ENCODE assay signal across 8 mouse cellular contexts in genomic region chr2:25167481-25167880, GRCm38 (mm10). TPM values are rescaled to one million over a fixed set of nuclear protein-coding genes. Genes with fewer than 3 reads are reported as not detected.
DNase-seq lines count a peak whose midpoint lies in the region; ATAC-seq and TF ChIP-seq lines count a peak whose summit lies in the region.

No protein-coding gene starts in this region.

- 27% methylated on average over 4 of the region's 4 CpGs for WGBS in heart, embryonic 15.5 days
- WGBS in forebrain, embryonic 16.5 days, result 4% methylated on average over 4 of the region's 4 CpGs
- 28% methylated on average over 4 of the region's 4 CpGs for WGBS in liver, embryonic 16.5 days (ENCODE audit: insufficient replicate concordance)

- H3K27me3 ChIP-seq in heart, embryonic 15.5 days, result peaks cover 12% of the 10 kb centered on the region; the same call in 1 of the 2 replicates
- peaks cover 41% of the 10 kb centered on the region for H3K27me3 ChIP-seq in G1E (ENCODE audit: insufficient read depth, low read length)
- H3K27me3 ChIP-seq in forebrain, embryonic 16.5 days (replicated peaks; ENCODE audit: control insufficient read depth, insufficient read depth, low read length), result no peaks in the 10 kb centered on the region
- no peaks in the 10 kb centered on the region for H3K27me3 ChIP-seq in liver, embryonic 16.5 days (ENCODE audit: control insufficient read depth, insufficient read depth, low read depth, low read length)

- peak overlapping the region; percentile 77 for H3K27ac ChIP-seq in heart, embryonic 15.5 days
- peak overlapping the region; percentile 69 for H3K27ac ChIP-seq in forebrain, embryonic 16.5 days (ENCODE audit: low read length)
- peak overlapping the region; percentile 39; the same call in 1 of the 2 replicates for H3K27ac ChIP-seq in liver, embryonic 16.5 days (ENCODE audit: low read length)

- no peaks in the 10 kb centered on the region for H3K9me3 ChIP-seq in heart, embryonic 15.5 days (replicated peaks)
- H3K9me3 ChIP-seq in G1E (replicated peaks), result no peaks in the 10 kb centered on the region
- no peaks in the 10 kb centered on the region for H3K9me3 ChIP-seq in forebrain, embryonic 16.5 days (ENCODE audit: control insufficient read depth, low read length)
- no peaks in the 10 kb centered on the region for H3K9me3 ChIP-seq in liver, embryonic 16.5 days (replicated peaks; ENCODE audit: control insufficient read depth, low read length)

- H3K9ac ChIP-seq in heart, embryonic 15.5 days, result peak overlapping the region; percentile 58
- H3K9ac ChIP-seq in forebrain, embryonic 16.5 days (replicated peaks; ENCODE audit: low read depth, low read length), result peak overlapping the region; percentile 53
- peak overlapping the region; percentile 64 for H3K9ac ChIP-seq in liver, embryonic 16.5 days (ENCODE audit: low read depth, low read length)

- peak overlapping the region; percentile 51 for H3K4me3 ChIP-seq in heart, embryonic 15.5 days
- H3K4me3 ChIP-seq in G1E (ENCODE audit: low read depth, low read length), result peak overlapping the region; percentile 67; the same call in 1 of the 2 replicates
- peak overlapping the region; percentile 42 for H3K4me3 ChIP-seq in forebrain, embryonic 16.5 days (replicated peaks; ENCODE audit: low read length)
- peak overlapping the region; percentile 56 for H3K4me3 ChIP-seq in liver, embryonic 16.5 days (ENCODE audit: low read depth, low read length)

- H3K4me2 ChIP-seq in heart, embryonic 15.5 days, result peak overlapping the region; percentile 79
- peak overlapping the region; percentile 68 for H3K4me2 ChIP-seq in forebrain, embryonic 16.5 days (ENCODE audit: low read length)
- peak overlapping the region; percentile 80 for H3K4me2 ChIP-seq in liver, embryonic 16.5 days (ENCODE audit: low read depth, low read length)

- H3K4me1 ChIP-seq in heart, embryonic 15.5 days (replicated peaks), result peaks cover 52% of the 10 kb centered on the region
- peaks cover 45% of the 10 kb centered on the region for H3K4me1 ChIP-seq in G1E (ENCODE audit: insufficient read depth, low read depth, low read length)
- H3K4me1 ChIP-seq in forebrain, embryonic 16.5 days (replicated peaks; ENCODE audit: control insufficient read depth, insufficient read depth, low read length), result peaks cover 27% of the 10 kb centered on the region
- H3K4me1 ChIP-seq in liver, embryonic 16.5 days (ENCODE audit: control insufficient read depth, low read depth, low read length), result peaks cover 27% of the 10 kb centered on the region

- no peak for DNase-seq in heart, postnatal 4 days
- no peak for DNase-seq in G1E (ENCODE audit: low spot score)
- no peak for DNase-seq in layer of hippocampus, postnatal 10 days (ENCODE audit: low spot score in 2 of 2)
- no peak for DNase-seq in cerebellum, postnatal 36 days

- no peak for TF ChIP-seq CTCF in G1E (IDR thresholded peaks at IDR 0.05; ENCODE audit: low read depth, low read length)

- ATAC-seq in heart, embryonic 15.5 days (replicated peaks; ENCODE audit: insufficient number of reproducible peaks, insufficient read depth, low FRiP score, low read depth), result peak; percentile 7; the same call in 1 of the 2 replicates
- ATAC-seq in G1E (ENCODE audit: extremely low read depth, insufficient number of reproducible peaks, low FRiP score, poor library complexity, severe bottlenecking), result no peak
- peak; percentile 21 for ATAC-seq in forebrain, embryonic 16.5 days
- no peak for ATAC-seq in liver, embryonic 16.5 days (ENCODE audit: low read depth)
- no peak for ATAC-seq in megakaryocyte-erythroid progenitor cell, adult 5-6 weeks (replicated peaks; ENCODE audit: low FRiP score, low TSS enrichment, poor library complexity, severe bottlenecking)

- H3K36me3 ChIP-seq in heart, embryonic 15.5 days, result no peaks in the 10 kb centered on the region
- H3K36me3 ChIP-seq in G1E (replicated peaks), result no peaks in the 10 kb centered on the region
- no peaks in the 10 kb centered on the region for H3K36me3 ChIP-seq in forebrain, embryonic 16.5 days (ENCODE audit: control insufficient read depth, insufficient read depth)
- H3K36me3 ChIP-seq in liver, embryonic 16.5 days (ENCODE audit: control insufficient read depth, insufficient read depth), result no peaks in the 10 kb centered on the region

RNA-seq across cellular contexts. Expression of gene Nrarp, which starts 13.1 kb away (rescaled TPM):
- polyA plus RNA-seq in heart, embryonic 15.5 days (2015; fragmentation: Nextera tagmentation; extraction: Ambion mirVana), result 17.3 and 19.0 TPM in 2 replicates
- 10 to 100 TPM; 31.2 to 33.4 TPM for total RNA-seq in heart, postnatal 4 days (2021)
- total RNA-seq in G1E (2014; fragmentation: Nextera tagmentation) (not detected in 2 replicates), G1E (2017) (0.16 TPM in 1 of 2 replicates, not detected in the other)
- not detected in 2 replicates for polyA plus RNA-seq in G1E (2012)
- 15.8 and 22.0 TPM in 2 replicates for polyA plus RNA-seq in forebrain, embryonic 16.5 days (2015; fragmentation: Nextera tagmentation; extraction: Ambion mirVana)
- polyA plus RNA-seq in liver, embryonic 16.5 days (2015; fragmentation: Nextera tagmentation; extraction: Ambion mirVana), result 1.1 and 1.3 TPM in 2 replicates
- 10 to 100 TPM; 43.0 to 50.3 TPM for total RNA-seq in layer of hippocampus, postnatal 10 days (2021)
- 3.5 and 4.6 TPM in 2 replicates for total RNA-seq in megakaryocyte-erythroid progenitor cell, adult 5-6 weeks (2014; fragmentation: Nextera tagmentation)
- 1.3 and 2.4 TPM in 2 replicates for total RNA-seq in megakaryocyte-erythroid progenitor cell, adult 5-6 weeks (2017)

RNA-seq across cellular contexts. Expression of gene Tor4a, which starts 29.2 kb away (rescaled TPM):
- 5.8 and 10.3 TPM in 2 replicates for polyA plus RNA-seq in heart, embryonic 15.5 days (2015; fragmentation: Nextera tagmentation; extraction: Ambion mirVana)
- 1 to 10 TPM; 4.4 to 5.8 TPM for total RNA-seq in heart, postnatal 4 days (2021)
- total RNA-seq in G1E (2014; fragmentation: Nextera tagmentation) (13.3 and 17.2 TPM in 2 replicates), G1E (2017) (33.2 and 33.8 TPM in 2 replicates)
- 10.8 and 12.3 TPM in 2 replicates for polyA plus RNA-seq in G1E (2012)
- 0.85 and 1.6 TPM in 2 replicates for polyA plus RNA-seq in forebrain, embryonic 16.5 days (2015; fragmentation: Nextera tagmentation; extraction: Ambion mirVana)
- polyA plus RNA-seq in liver, embryonic 16.5 days (2015; fragmentation: Nextera tagmentation; extraction: Ambion mirVana), result 6.5 and 6.6 TPM in 2 replicates
- 1 to 10 TPM; 1.8 to 2.4 TPM for total RNA-seq in layer of hippocampus, postnatal 10 days (2021)
- 12.6 and 13.0 TPM in 2 replicates for total RNA-seq in megakaryocyte-erythroid progenitor cell, adult 5-6 weeks (2014; fragmentation: Nextera tagmentation)
- 8.0 and 11.8 TPM in 2 replicates for total RNA-seq in megakaryocyte-erythroid progenitor cell, adult 5-6 weeks (2017)

RNA-seq across cellular contexts. Expression of gene Nelfb, which starts 43.8 kb away (rescaled TPM):
- polyA plus RNA-seq in heart, embryonic 15.5 days (2015; fragmentation: Nextera tagmentation; extraction: Ambion mirVana), result 62.7 and 79.5 TPM in 2 replicates
- total RNA-seq in heart, postnatal 4 days (2021), result 10 to 100 TPM; 43.4 to 44.5 TPM
- 30.6 and 80.7 TPM in 2 replicates for total RNA-seq in G1E (2014; fragmentation: Nextera tagmentation)
- 54.6 and 60.9 TPM in 2 replicates for total RNA-seq in G1E (2017)
- polyA plus RNA-seq in G1E (2012), result 26.9 and 27.0 TPM in 2 replicates
- polyA plus RNA-seq in forebrain, embryonic 16.5 days (2015; fragmentation: Nextera tagmentation; extraction: Ambion mirVana), result 91.7 and 101 TPM in 2 replicates
- polyA plus RNA-seq in liver, embryonic 16.5 days (2015; fragmentation: Nextera tagmentation; extraction: Ambion mirVana), result 33.9 and 34.9 TPM in 2 replicates
- total RNA-seq in layer of hippocampus, postnatal 10 days (2021), result 10 to 100 TPM; 50.6 to 59.3 TPM
- total RNA-seq in megakaryocyte-erythroid progenitor cell, adult 5-6 weeks (2014; fragmentation: Nextera tagmentation), result 50.8 and 67.6 TPM in 2 replicates
- 26.4 and 28.2 TPM in 2 replicates for total RNA-seq in megakaryocyte-erythroid progenitor cell, adult 5-6 weeks (2017)

RNA-seq across cellular contexts. Expression of gene Stpg3, which starts 47.0 kb away (rescaled TPM):
- polyA plus RNA-seq in heart, embryonic 15.5 days (2015; fragmentation: Nextera tagmentation; extraction: Ambion mirVana), result not detected in 2 replicates
- total RNA-seq in heart, postnatal 4 days (2021), result not detected
- total RNA-seq in G1E (2014; fragmentation: Nextera tagmentation) (not detected in 2 replicates), G1E (2017) (not detected in 2 replicates)
- not detected in 2 replicates for polyA plus RNA-seq in G1E (2012)
- not detected in 2 replicates for polyA plus RNA-seq in forebrain, embryonic 16.5 days (2015; fragmentation: Nextera tagmentation; extraction: Ambion mirVana)
- polyA plus RNA-seq in liver, embryonic 16.5 days (2015; fragmentation: Nextera tagmentation; extraction: Ambion mirVana), result not detected in 2 replicates
- not detected for total RNA-seq in layer of hippocampus, postnatal 10 days (2021)
- not detected in 2 replicates for total RNA-seq in megakaryocyte-erythroid progenitor cell, adult 5-6 weeks (2014; fragmentation: Nextera tagmentation)
- total RNA-seq in megakaryocyte-erythroid progenitor cell, adult 5-6 weeks (2017), result 3.2 TPM in 1 of 2 replicates, not detected in the other

RNA-seq across cellular contexts. Expression of gene Fam166a, which starts 51.1 kb away (rescaled TPM):
- 0.57 and 0.65 TPM in 2 replicates for polyA plus RNA-seq in heart, embryonic 15.5 days (2015; fragmentation: Nextera tagmentation; extraction: Ambion mirVana)
- not detected for total RNA-seq in heart, postnatal 4 days (2021)
- total RNA-seq in G1E (2014; fragmentation: Nextera tagmentation) (not detected in 2 replicates), G1E (2017) (not detected in 2 replicates)
- 0.20 TPM in 1 of 2 replicates, not detected in the other for polyA plus RNA-seq in G1E (2012)
- not detected in 2 replicates for polyA plus RNA-seq in forebrain, embryonic 16.5 days (2015; fragmentation: Nextera tagmentation; extraction: Ambion mirVana)
- not detected in 2 replicates for polyA plus RNA-seq in liver, embryonic 16.5 days (2015; fragmentation: Nextera tagmentation; extraction: Ambion mirVana)
- not detected for total RNA-seq in layer of hippocampus, postnatal 10 days (2021)
- total RNA-seq in megakaryocyte-erythroid progenitor cell, adult 5-6 weeks (2014; fragmentation: Nextera tagmentation), result not detected in 2 replicates
- total RNA-seq in megakaryocyte-erythroid progenitor cell, adult 5-6 weeks (2017), result not detected in 2 replicates

Comparison
In these comparisons a context has a peak if more than half of its experiments do, and no peak if none do; other contexts are left out.
1. ATAC-seq: peak in heart, embryonic 15.5 days (single experiment) and forebrain, embryonic 16.5 days (single experiment); none in G1E (single experiment), liver, embryonic 16.5 days (single experiment) and megakaryocyte-erythroid progenitor cell, adult 5-6 weeks (single experiment).
2. RNA of gene Nrarp, which starts 13.1 kb away (total RNA-seq): 43.0 to 50.3 TPM in layer of hippocampus, postnatal 10 days and 31.2 to 33.4 TPM in heart, postnatal 4 days; 1.3 to 4.6 TPM in megakaryocyte-erythroid progenitor cell, adult 5-6 weeks and 0.16 TPM in G1E; every median in the first group is over 4 times any median in the second.
3. Peak in every context shown above with its lines, with median percentiles within 50 percentile points of each other: H3K27ac ChIP-seq, H3K4me2 ChIP-seq, H3K4me3 ChIP-seq and H3K9ac ChIP-seq.